Mouse (Mus musculus): ENCODE measurements around the gene Lsamp.

- no peak for TF ChIP-seq GATA1 (IDR thresholded peaks at IDR 0.05; ENCODE audit: borderline replicate concordance, low read length)
- TF ChIP-seq FLI1 (IDR thresholded peaks at IDR 0.05; ENCODE audit: low read length) = no peak
These were observed 1933.1 kb downstream of the Lsamp start for GRCm38 (mm10) chr16:41917057-41917821.
